Mouse (Mus musculus) cerebellum, postnatal 36 days (tissue): Measurements from ENCODE around the gene Pign.

Source experiments
- DNase-seq, 2 experiments: peaks; one replicate each; pipeline ENCODE4 v3.0.0; 2021 to 2022; ENCODE audit warnings: mixed read lengths in 2 of 2

The Pign gene

GRCm38 (mm10) chr1:105556078-105556477, 107.4 kb downstream of the Pign start:
- no peak for DNase-seq

DNA sequence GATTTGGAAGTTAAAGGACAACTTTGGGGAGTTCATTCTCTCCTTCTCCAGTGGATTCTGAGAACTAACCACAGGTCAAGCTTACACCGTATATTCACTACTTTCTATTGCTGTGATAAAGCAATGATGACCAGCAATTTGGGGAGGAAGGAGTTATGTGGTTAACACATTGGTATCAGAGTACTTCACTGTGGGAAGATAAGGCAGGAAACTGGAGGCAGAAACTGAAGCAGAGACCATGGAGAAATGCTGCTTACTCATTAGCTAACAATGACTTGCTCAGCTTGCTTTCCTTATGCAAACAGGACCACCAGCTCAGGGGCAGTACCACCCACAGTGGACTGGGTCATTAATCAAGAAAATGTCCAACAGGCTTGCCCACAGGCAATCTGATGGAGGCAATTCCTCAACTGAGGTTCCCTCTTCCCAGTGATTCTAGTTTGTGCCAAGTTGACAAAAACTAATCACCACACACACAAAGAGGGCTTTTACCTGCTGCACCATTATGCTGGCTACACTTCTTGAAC, 108.2 kb downstream of the Pign start:
- DNase-seq = no peak

- DNase-seq = no peak
Measured at GRCm38 (mm10) chr1:105553130-105553529, 110.3 kb downstream of the Pign start.

GRCm38 (mm10) chr1:105550163-105550562, 113.3 kb downstream of the Pign start:
- no peak for DNase-seq

DNA sequence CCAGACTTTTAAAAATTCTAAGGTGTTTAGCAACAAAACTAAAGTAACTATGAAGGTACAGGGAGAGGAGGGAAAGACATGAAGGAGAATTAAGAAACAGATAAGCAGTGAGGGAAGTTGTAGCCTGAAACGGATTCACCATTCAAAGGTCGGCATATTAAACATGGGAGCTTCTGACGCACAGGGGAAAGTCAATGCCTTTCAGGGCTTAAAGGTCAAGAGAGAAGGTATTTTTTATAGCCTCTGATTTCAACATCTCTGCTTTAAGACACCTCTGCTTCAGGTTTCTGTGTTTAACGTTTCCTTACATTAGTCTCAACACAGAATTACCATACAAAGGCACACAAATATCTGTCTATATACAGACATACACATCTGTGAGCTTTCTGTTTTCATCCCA, 113.8 kb downstream of the Pign start:
- no peak for DNase-seq

GRCm38 (mm10) chr1:105543051-105543450, 120.4 kb downstream of the Pign start:
- DNase-seq = no peak

DNA sequence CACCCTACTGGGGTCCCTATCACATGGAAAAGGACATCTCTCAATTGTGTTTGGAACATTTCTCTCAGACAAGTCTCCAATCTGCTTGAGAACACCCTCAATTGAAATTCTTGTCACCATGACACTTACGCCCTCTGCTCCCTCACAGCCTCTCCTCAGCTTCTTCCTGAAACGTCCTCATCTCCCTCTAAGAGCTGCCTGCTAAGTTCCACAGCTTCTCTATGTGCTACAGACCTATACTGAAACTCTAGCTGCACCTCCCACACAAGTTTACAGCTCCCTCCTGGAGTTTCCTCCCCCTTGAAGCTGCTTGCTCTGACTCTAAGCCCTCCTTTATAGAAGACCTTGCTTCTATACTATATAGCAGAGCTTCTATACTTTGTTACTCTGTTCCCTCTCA, 139.7 kb downstream of the Pign start:
- no peak for DNase-seq

GRCm38 (mm10) chr1:105522321-105522720, 141.2 kb downstream of the Pign start:
- DNase-seq = no peak

DNA sequence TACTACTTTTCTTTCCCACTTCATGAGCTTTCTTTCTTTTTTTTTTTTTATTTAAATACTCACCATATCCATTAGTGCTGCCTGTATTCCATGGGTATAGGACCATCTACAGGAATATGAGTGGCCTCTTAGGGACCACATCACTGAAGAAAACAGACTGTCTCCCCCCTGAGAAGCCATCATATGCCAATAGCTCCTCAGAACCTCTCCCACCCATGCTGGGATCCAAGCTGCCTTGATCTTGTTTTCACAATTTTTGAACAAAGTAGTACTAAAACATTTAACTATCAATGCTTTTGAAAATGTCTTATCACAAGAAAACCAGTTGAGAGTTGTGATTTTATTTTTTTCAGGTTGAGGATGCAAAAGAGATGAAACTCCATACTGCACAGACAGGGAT, 145.4 kb downstream of the Pign start:
- no peak for DNase-seq

DNA sequence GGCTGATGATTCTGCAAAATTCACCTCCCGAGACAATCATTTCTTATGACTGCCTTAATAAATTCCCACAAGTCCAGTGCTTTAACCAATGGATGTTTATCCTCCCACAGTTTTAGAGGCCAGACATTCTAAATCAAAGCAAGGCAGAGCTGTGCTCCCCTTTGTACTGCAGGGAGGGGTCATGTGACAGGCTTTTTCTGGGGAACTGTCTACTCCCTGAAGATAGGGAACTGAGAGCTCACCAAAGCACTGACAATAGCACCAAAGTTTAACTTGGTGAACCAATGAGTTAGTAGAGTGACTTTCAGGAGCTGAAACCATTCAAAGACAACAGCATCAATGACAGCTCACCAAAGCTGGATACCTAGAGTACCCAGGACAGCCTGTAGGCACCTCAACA, 156.4 kb downstream of the Pign start:
- DNase-seq = no peak

DNA sequence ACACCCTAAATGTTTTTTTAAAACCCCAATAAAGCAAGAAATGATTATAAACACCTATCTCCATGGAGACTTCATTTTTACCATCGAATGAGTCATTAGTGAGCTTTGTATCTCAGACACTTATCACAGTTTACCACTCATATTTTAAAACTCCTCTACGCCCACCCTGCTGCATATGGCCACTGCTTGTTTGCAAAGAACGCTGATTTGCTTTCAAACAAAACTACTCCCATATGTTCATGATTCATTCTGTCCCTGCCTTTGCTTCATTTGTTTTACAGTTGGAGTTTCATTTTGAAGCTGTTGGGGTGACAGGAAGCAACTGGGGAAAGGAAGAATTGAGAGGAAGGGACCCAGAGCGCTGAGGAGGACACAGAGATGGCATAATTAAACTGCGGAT, 170.9 kb downstream of the Pign start:
- DNase-seq = no peak

GRCm38 (mm10) chr1:105489456-105489855, 174.0 kb downstream of the Pign start:
- no peak for DNase-seq

DNA sequence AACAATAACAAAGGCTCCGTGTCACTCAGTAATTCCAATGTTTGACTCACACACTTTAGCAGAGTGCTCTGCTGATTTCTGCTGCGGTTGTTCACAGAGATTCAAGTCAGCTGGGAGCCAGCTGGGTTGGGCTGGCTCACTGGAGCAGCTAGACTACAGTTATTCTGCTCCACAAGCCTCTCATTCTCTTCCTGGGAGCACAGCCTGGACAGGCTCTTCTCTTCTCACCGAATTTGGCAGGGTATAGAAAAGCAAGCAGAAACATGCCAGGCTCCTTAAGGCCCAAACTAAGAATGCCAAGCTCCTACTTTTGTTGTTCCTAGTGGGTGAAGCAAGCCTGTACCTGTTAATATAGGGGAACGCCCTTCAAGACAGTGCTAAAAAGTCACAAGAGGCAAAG, 176.4 kb downstream of the Pign start:
- DNase-seq = no peak
